Mouse (Mus musculus) cerebellum, postnatal 10 days (tissue): Measurements from ENCODE around the gene Dnmt3a.

ENCODE experiments used
- DNase-seq, 2 experiments: peaks; one replicate each; pipeline ENCODE4 v3.0.0; 2021; ENCODE audit warnings: mixed read lengths in 2 of 2

Dnmt3a gene

GRCm38 (mm10) chr12:3928841-3929240 lies 123.0 kb downstream of the Dnmt3a start:
- peak; percentile 60 to 66 for DNase-seq

- DNase-seq: peak; percentile 76 to 86
Observed at GRCm38 (mm10) chr12:3930090-3930865, 124.5 kb downstream of the Dnmt3a start.

GRCm38 (mm10) chr12:3942026-3942425 lies 136.2 kb downstream of the Dnmt3a start:
- no peak for DNase-seq

- no peak for DNase-seq
Observed at GRCm38 (mm10) chr12:3944454-3945073, 138.8 kb downstream of the Dnmt3a start.

- peak; percentile 31 to 53 for DNase-seq
Observed at GRCm38 (mm10) chr12:3947503-3947902, 141.7 kb downstream of the Dnmt3a start.

- no peak for DNase-seq
Observed at GRCm38 (mm10) chr12:3954651-3955050, 148.8 kb downstream of the Dnmt3a start, which contains the start of gene Pomc. TSS of gene Pomc (plus strand) at chr12:3954951.

- DNase-seq: no peak
Observed at GRCm38 (mm10) chr12:3955371-3955770, 149.6 kb downstream of the Dnmt3a start.

- DNase-seq: peak; percentile 49 to 70
Observed at GRCm38 (mm10) chr12:3956351-3956750, 150.5 kb downstream of the Dnmt3a start.

GRCm38 (mm10) chr12:3959791-3960543 lies 154.2 kb downstream of the Dnmt3a start:
- peak; percentile 96 to 97 for DNase-seq

GRCm38 (mm10) chr12:3960553-3960952 lies 154.7 kb downstream of the Dnmt3a start:
- peak; percentile 51 to 57 for DNase-seq
